Mouse (Mus musculus) bone marrow macrophage, adult 2 months (primary cell): ENCODE data around the gene Cyp26a1.

Experiments used
- CTCF ChIP-seq: IDR thresholded peaks from 2 replicates; pipeline ENCODE4 v1.5.1; 2012; ENCODE audit warnings: low read depth, mild to moderate bottlenecking, low read length, moderate library complexity
- POLR2A ChIP-seq: IDR thresholded peaks from 2 replicates; pipeline ENCODE4 v1.6.1; 2012; ENCODE audit warnings: mild to moderate bottlenecking, low read depth, low read length, borderline replicate concordance

- no peak for TF ChIP-seq CTCF
- no peak for TF ChIP-seq POLR2A
Measured at GRCm38 (mm10) chr19:37724591-37724990, 27.0 kb downstream of the Cyp26a1 start.
